Mouse (Mus musculus) MEL (cell line): ENCODE data around the gene Nell1. TPM values are rescaled to one million over a fixed set of nuclear protein-coding genes. Genes with fewer than 3 reads are reported as not detected.

Source experiments
- DNase-seq: peaks from one replicate; pipeline ENCODE4 v3.0.0; 2011; ENCODE audit warnings: low read depth, low spot score
- H3K27ac ChIP-seq: 2 replicates; pipeline ENCODE4 v1.5.1; 2012; ENCODE audit warnings: low read depth, mild to moderate bottlenecking, control low read depth, low read length, moderate library complexity; ENCODE audit not compliant: control insufficient read depth
- H3K27me3 ChIP-seq, 2 experiments: fragments of 150-350 bp in 1 of 2; sonication (generic) in 1 of 2; 2 replicates each; pipeline ENCODE4 v1.6.1; 2012; ENCODE audit warnings: low read length in 2 of 2, mild to moderate bottlenecking in 2 of 2, improper control_type of control experiment in 1 of 2, moderate library complexity in 1 of 2; ENCODE audit not compliant: insufficient read depth in 2 of 2, control insufficient read depth in 1 of 2
- H3K36me3 ChIP-seq, 2 experiments: 2 replicates each; pipeline ENCODE4 v1.6.1; 2012 to 2014; ENCODE audit warnings: low read length in 2 of 2, improper control_type of control experiment in 1 of 2, inconsistent platforms in 1 of 2, mild to moderate bottlenecking in 1 of 2; ENCODE audit not compliant: insufficient read depth in 2 of 2, control insufficient read depth in 1 of 2
- H3K4me1 ChIP-seq, 2 experiments: fragments of 150-350 bp in 1 of 2; sonication (generic) in 1 of 2; 2 replicates each; pipeline ENCODE4 v1.6.1; 2012; ENCODE audit warnings: low read length in 2 of 2, improper control_type of control experiment in 1 of 2, mild to moderate bottlenecking in 1 of 2; ENCODE audit not compliant: insufficient read depth in 2 of 2, control insufficient read depth in 1 of 2
- H3K4me3 ChIP-seq, 2 experiments: fragments of 150-350 bp in 1 of 2; sonication (generic) in 1 of 2; 2 replicates each; pipeline ENCODE4 v1.5.1; 2012; ENCODE audit warnings: low read depth in 2 of 2, low read length in 2 of 2, mild to moderate bottlenecking in 2 of 2, moderate library complexity in 2 of 2, control low read depth in 1 of 2, improper control_type of control experiment in 1 of 2; ENCODE audit not compliant: control insufficient read depth in 1 of 2, insufficient read depth in 1 of 2
- H3K79me2 ChIP-seq: 2 replicates; pipeline ENCODE4 v1.6.1; 2012; ENCODE audit warnings: mild to moderate bottlenecking, low read length, moderate library complexity; ENCODE audit not compliant: control insufficient read depth, poor library complexity, insufficient read depth
- H3K9ac ChIP-seq: 2 replicates; pipeline ENCODE4 v1.6.1; 2012; ENCODE audit warnings: low read depth, mild to moderate bottlenecking, control low read depth, low read length, moderate library complexity; ENCODE audit not compliant: control insufficient read depth, poor library complexity, severe bottlenecking
- H3K9me3 ChIP-seq: fragments of 150-350 bp; sonication (generic); replicated peaks from 2 replicates; pipeline ENCODE4 v1.6.1; 2012; ENCODE audit warnings: mild to moderate bottlenecking, low read length, improper control_type of control experiment, moderate library complexity; ENCODE audit not compliant: insufficient read depth
- BHLHE40 ChIP-seq: IDR thresholded peaks from 2 replicates; pipeline ENCODE4 v1.6.1; 2012; ENCODE audit warnings: low read depth, mild to moderate bottlenecking, inconsistent platforms, low read length, improper control_type of control experiment, borderline replicate concordance
- CHD1 ChIP-seq: IDR thresholded peaks from 2 replicates; pipeline ENCODE4 v1.6.1; 2012; ENCODE audit warnings: low read depth, mild to moderate bottlenecking, inconsistent platforms, low read length, improper control_type of control experiment
- CHD2 ChIP-seq: IDR thresholded peaks from 2 replicates; pipeline ENCODE4 v1.6.1; 2011; ENCODE audit warnings: low read length, improper control_type of control experiment
- E2F4 ChIP-seq: IDR thresholded peaks from 2 replicates; pipeline ENCODE4 v1.6.1; 2011; ENCODE audit warnings: low read depth, low read length, improper control_type of control experiment, borderline replicate concordance
- ETS1 ChIP-seq: IDR thresholded peaks from 2 replicates; pipeline ENCODE4 v1.6.1; 2012; ENCODE audit warnings: low read depth, mild to moderate bottlenecking, inconsistent platforms, low read length, improper control_type of control experiment, moderate library complexity
- GABPA ChIP-seq: IDR thresholded peaks from 2 replicates; pipeline ENCODE4 v1.6.1; 2012; ENCODE audit warnings: low read depth, mild to moderate bottlenecking, inconsistent platforms, low read length, improper control_type of control experiment, moderate library complexity
- HCFC1 ChIP-seq: IDR thresholded peaks from 2 replicates; pipeline ENCODE4 v1.6.1; 2012; ENCODE audit warnings: low read depth, mild to moderate bottlenecking, inconsistent platforms, low read length, improper control_type of control experiment, moderate library complexity
- JUND ChIP-seq: IDR thresholded peaks from 2 replicates; pipeline ENCODE4 v1.6.1; 2011; ENCODE audit warnings: low read depth, mild to moderate bottlenecking, improper control_type of control experiment, low read length
- KAT2A ChIP-seq: conservative IDR thresholded peaks from 2 replicates; pipeline ENCODE4 v1.6.1; 2012; ENCODE audit warnings: low read depth, low read length, improper control_type of control experiment, inconsistent platforms
- MAFK ChIP-seq: IDR thresholded peaks from 2 replicates; pipeline ENCODE4 v1.6.1; 2011; ENCODE audit warnings: low read depth, mild to moderate bottlenecking, low read length, improper control_type of control experiment, borderline replicate concordance
- MAZ ChIP-seq: IDR thresholded peaks from 2 replicates; pipeline ENCODE4 v1.6.1; 2012; ENCODE audit warnings: low read depth, mild to moderate bottlenecking, inconsistent platforms, low read length, improper control_type of control experiment
- MEF2A ChIP-seq: IDR thresholded peaks from 2 replicates; pipeline ENCODE4 v1.6.1; 2014; ENCODE audit warnings: low read depth, mild to moderate bottlenecking, inconsistent platforms, low read length, improper control_type of control experiment; ENCODE audit not compliant: poor library complexity, insufficient replicate concordance, severe bottlenecking; ENCODE audit errors: extremely low read depth
- MXI1 ChIP-seq: IDR thresholded peaks from 2 replicates; pipeline ENCODE4 v1.6.1; 2011; ENCODE audit warnings: mild to moderate bottlenecking, low read depth, low read length, improper control_type of control experiment
- MYC ChIP-seq: IDR thresholded peaks from 2 replicates; pipeline ENCODE4 v1.6.1; 2011; ENCODE audit warnings: low read depth, mild to moderate bottlenecking, low read length, improper control_type of control experiment, moderate library complexity
- NELFE ChIP-seq: IDR thresholded peaks from 2 replicates; pipeline ENCODE4 v1.6.1; 2011; ENCODE audit warnings: low read depth, low read length, improper control_type of control experiment
- RCOR1 ChIP-seq: IDR thresholded peaks from 2 replicates; pipeline ENCODE4 v1.6.1; 2012; ENCODE audit warnings: low read depth, mild to moderate bottlenecking, inconsistent platforms, low read length, improper control_type of control experiment
- SMC3 ChIP-seq: IDR thresholded peaks from 2 replicates; pipeline ENCODE4 v1.6.1; 2011; ENCODE audit warnings: low read depth, low read length, improper control_type of control experiment
- TAL1 ChIP-seq: IDR thresholded peaks from 2 replicates; pipeline ENCODE4 v1.6.1; 2012; ENCODE audit warnings: mild to moderate bottlenecking, inconsistent platforms, low read length, moderate library complexity, mixed read lengths
- TBP ChIP-seq: IDR thresholded peaks from 2 replicates; pipeline ENCODE4 v1.8.0; 2011; ENCODE audit warnings: low read depth, low read length, improper control_type of control experiment
- TCF12 ChIP-seq: IDR thresholded peaks from 2 replicates; pipeline ENCODE4 v1.6.1; 2014; ENCODE audit warnings: low read depth, mild to moderate bottlenecking, inconsistent platforms, low read length, improper control_type of control experiment, moderate library complexity
- USF1 ChIP-seq: IDR thresholded peaks from 2 replicates; pipeline ENCODE4 v1.6.1; 2014; ENCODE audit warnings: low read depth, mild to moderate bottlenecking, inconsistent platforms, low read length, improper control_type of control experiment, moderate library complexity
- USF2 ChIP-seq, 2 experiments: IDR thresholded peaks; 2 replicates each; pipeline ENCODE4 v1.6.1; 2011 to 2012; ENCODE audit warnings: improper control_type of control experiment in 2 of 2, low read length in 2 of 2, borderline replicate concordance in 1 of 2, inconsistent platforms in 1 of 2, low read depth in 1 of 2, mild to moderate bottlenecking in 1 of 2; ENCODE audit not compliant: insufficient read depth in 1 of 2
- ZC3H11A ChIP-seq: IDR thresholded peaks from 2 replicates; pipeline ENCODE4 v1.6.1; 2012; ENCODE audit warnings: low read depth, mild to moderate bottlenecking, inconsistent platforms, low read length, improper control_type of control experiment
- ZKSCAN1 ChIP-seq: IDR thresholded peaks from 2 replicates; pipeline ENCODE4 v1.6.1; 2012; ENCODE audit warnings: low read depth, mild to moderate bottlenecking, inconsistent platforms, low read length, improper control_type of control experiment, moderate library complexity
- ZMIZ1 ChIP-seq: IDR thresholded peaks from 2 replicates; pipeline ENCODE4 v1.6.1; 2012; ENCODE audit warnings: low read depth, mild to moderate bottlenecking, inconsistent platforms, low read length, improper control_type of control experiment, moderate library complexity
- ZNF384 ChIP-seq: IDR thresholded peaks from 2 replicates; pipeline ENCODE4 v1.6.1; 2012; ENCODE audit warnings: low read depth, mild to moderate bottlenecking, inconsistent platforms, low read length, improper control_type of control experiment
- polyA plus RNA-seq, 2 experiments: library from polyadenylated mRNA; stranded (reverse) in 1 of 2; unstranded in 1 of 2; fragments of >175 nt in 1 of 2; fragments of >200 nt in 1 of 2; gene quantifications; 2 replicates each; pipeline versions ENCODE4 v1.2.1 to v1.2.4; 2012; ENCODE audit warnings: low replicate concordance in 2 of 2, low read depth in 1 of 2; ENCODE audit not compliant: insufficient read length in 2 of 2, insufficient read depth in 1 of 2, missing spikeins in 1 of 2
- total RNA-seq: library from RNA; depleted of rRNA; stranded (reverse); fragments of 300-350 nt; gene quantifications from 2 replicates; pipeline ENCODE4 v1.2.3, GENCODE M21; 2012

Gene Nell1
- total and polyA plus RNA-seq, 3 experiments = not detected

DNA sequence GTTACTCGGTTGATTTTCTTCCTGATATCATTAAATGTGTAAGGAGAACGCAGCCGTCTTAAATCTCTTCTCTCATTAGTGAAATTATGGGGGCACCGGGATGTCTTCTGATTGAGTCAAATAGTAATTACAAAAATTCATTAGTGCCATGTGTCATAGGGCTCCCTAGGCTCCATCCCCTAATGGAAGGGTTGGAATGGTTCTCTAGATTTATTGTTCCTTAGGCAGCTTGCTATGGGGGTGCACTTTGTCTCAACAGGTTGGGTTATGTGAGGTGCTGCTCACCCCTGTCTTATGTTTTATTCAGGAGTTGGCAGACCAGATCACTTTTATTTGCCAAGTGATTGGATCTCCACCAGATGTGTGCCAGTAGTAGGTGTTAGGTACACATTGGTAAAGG lies 75.5 kb downstream of the Nell1 start:
- H3K4me3 ChIP-seq = no peak overlapping the region
- no peak overlapping the region for H3K27ac ChIP-seq
- H3K9ac ChIP-seq = no peak overlapping the region
- H3K36me3 ChIP-seq = no peaks in the 10 kb centered on the region
- TF ChIP-seq ZNF384 = no peak
- no peak for TF ChIP-seq USF1
- no peak for TF ChIP-seq MAFK
- TF ChIP-seq ZC3H11A = no peak
- no peak for TF ChIP-seq TCF12
- TF ChIP-seq TAL1 = no peak
- no peak for TF ChIP-seq CHD1
- no peak for TF ChIP-seq MXI1
- TF ChIP-seq MYC = no peak
- TF ChIP-seq ZMIZ1 = no peak
- TF ChIP-seq NELFE = no peak
- no peak for TF ChIP-seq GABPA
- TF ChIP-seq, all 39 proteins: peak for 0
- H3K9me3 ChIP-seq = no peaks in the 10 kb centered on the region
- no peaks in the 10 kb centered on the region for H3K27me3 ChIP-seq
- no peak for DNase-seq
- no peaks in the 10 kb centered on the region for H3K79me2 ChIP-seq
- no peaks in the 10 kb centered on the region for H3K4me1 ChIP-seq

DNA sequence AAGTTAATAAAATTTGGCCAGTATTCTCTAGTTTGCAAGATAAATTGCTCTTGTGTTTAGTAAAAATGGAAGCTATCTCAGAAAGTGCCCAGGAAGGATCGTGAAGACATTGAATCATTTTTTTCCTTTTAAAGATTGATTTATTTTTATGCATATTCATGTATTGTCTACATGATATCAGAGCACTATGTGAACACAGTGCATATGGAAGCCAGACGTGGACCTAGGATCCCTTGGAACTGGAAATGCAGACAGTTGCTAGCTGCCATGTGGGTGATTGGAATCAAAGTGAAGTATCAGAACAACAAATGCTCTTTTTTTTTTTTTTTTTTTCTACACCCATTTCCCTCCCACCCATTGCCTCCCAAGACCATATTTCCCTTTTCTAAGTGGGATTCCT lies 79.0 kb downstream of the Nell1 start:
- H3K79me2 ChIP-seq = no peaks in the 10 kb centered on the region
- no peaks in the 10 kb centered on the region for H3K9me3 ChIP-seq
- no peaks in the 10 kb centered on the region for H3K27me3 ChIP-seq
- DNase-seq = no peak
- H3K9ac ChIP-seq = no peak overlapping the region
- no peaks in the 10 kb centered on the region for H3K36me3 ChIP-seq
- no peaks in the 10 kb centered on the region for H3K4me1 ChIP-seq
- H3K27ac ChIP-seq = no peak overlapping the region
- TF ChIP-seq JUND = no peak
- no peak for TF ChIP-seq TCF12
- no peak for TF ChIP-seq ZNF384
- no peak for TF ChIP-seq E2F4
- TF ChIP-seq BHLHE40 = no peak
- TF ChIP-seq ZKSCAN1 = no peak
- TF ChIP-seq USF2 (IDR thresholded peaks at IDR 0.05; ENCODE audit: borderline replicate concordance in 1 of 2, insufficient read depth in 1 of 2, low read depth in 1 of 2, low read length in 2 of 2) = no peak
- TF ChIP-seq KAT2A = no peak
- no peak for TF ChIP-seq TBP
- TF ChIP-seq NELFE = no peak
- TF ChIP-seq HCFC1 = no peak
- no peak for TF ChIP-seq ZC3H11A
- TF ChIP-seq MEF2A = no peak
- no peak for TF ChIP-seq RCOR1
- TF ChIP-seq TAL1 = no peak
- no peak for TF ChIP-seq CHD2
- TF ChIP-seq SMC3 = no peak
- TF ChIP-seq MAZ = no peak
- TF ChIP-seq ETS1 = no peak
- no peak for TF ChIP-seq MAFK
- no peak overlapping the region for H3K4me3 ChIP-seq
